Mouse (Mus musculus): Measurements from ENCODE around the gene Anapc2. TPM values are rescaled to one million over a fixed set of nuclear protein-coding genes. Genes with fewer than 3 reads are reported as not detected.

The Anapc2 gene
- total and polyA plus RNA-seq, 2 experiments from 2014 or later, result 37.9 to 108 TPM

DNA sequence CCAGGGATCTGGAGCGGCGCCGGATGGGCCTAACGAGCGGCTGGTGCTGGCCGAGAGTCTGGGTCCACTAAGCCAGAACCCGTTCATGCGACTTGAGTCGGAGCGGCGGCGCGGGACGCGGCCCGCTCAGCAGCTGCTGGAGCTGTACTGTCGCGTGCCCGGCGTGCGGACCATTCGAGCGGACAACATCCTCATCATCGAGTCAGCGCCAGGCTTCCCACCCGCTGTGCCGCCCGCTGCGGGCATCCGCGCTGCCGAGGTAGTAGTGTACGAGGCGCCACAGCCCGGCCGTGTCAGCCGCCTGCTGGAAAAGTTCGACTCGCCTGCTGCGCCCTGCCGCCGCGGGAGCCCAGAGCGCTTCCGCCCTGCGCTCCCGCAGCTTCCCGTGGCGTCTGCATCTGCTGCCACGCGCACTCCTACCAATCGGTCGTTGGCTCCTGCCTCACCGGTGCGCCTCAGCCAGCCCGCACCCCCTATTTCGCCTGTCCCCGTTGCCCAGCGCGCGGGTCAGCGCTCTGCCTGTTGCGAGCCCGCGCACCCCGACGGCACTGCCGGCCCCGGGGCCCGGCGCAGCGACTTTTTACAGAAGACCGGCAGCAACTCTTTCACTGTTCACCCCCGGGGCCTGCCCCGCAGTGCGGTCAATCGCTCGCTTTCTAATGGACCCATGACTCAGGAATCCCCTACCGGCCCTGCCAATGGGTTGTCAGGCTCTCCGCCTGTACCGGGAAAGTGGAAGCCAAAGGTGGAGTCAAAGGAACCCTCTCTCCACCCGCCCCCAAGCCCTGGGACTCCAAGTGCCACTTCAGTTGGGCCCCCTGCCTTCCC lies 9.3 kb upstream of the Anapc2 start:
- DNase-seq (peak; percentile 56), ATAC-seq (peak; percentile 11)

DNA sequence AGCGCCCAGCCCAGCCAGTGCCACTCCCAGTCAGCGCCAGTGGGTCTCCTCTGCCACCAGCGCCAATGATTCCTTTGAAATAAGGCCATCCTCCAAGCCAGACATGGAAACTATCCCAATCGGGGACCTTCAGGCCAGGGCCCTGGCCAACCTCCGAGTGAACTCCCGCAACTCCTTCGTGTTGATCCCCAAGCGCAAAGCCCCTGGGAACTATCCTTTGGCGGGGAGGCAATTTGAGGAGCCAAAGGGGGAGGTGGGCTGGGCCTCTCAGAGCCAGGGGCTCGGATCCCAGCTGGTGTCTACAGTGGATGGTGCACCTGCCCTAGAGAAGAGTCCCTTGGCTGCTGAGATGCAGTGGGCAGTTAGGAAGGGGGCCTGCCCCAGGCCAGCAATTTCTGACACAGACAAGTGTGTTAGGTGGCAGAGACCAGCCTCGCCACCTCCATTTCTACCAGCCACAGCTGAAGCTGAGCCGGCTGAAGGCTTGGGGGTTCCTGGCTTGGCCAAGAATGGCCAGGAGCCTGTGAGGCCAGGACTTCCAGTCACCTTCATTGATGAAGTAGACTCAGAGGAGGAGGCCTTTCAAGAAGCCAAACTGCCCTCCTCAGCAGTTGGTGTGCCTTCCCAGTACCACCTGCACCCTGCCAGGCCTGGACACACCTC lies 8.5 kb upstream of the Anapc2 start:
- no peak for ATAC-seq

More for the DNA sequence above, 9.3 kb upstream of the Anapc2 start:
- TF ChIP-seq CTCF (IDR thresholded peaks at IDR 0.05; ENCODE audit: low read depth), result no peak; the same call in 1 of the 2 replicates
- Histone ChIP-seq H3K27ac (ENCODE audit: low read depth, low read length) (peak overlapping the region; percentile 54; the same call in 1 of the 2 replicates), H3K36me3 (ENCODE audit: insufficient read depth) (peaks cover 2% of the 10 kb centered on the region; the same call in 1 of the 2 replicates), H3K9ac (peak overlapping the region; percentile 66), H3K27me3 (ENCODE audit: insufficient read depth, low read length) (no peaks in the 10 kb centered on the region), H3K9me3 (ENCODE audit: low read length) (no peaks in the 10 kb centered on the region), H3K4me3 (ENCODE audit: low read depth, low read length) (peak overlapping the region; percentile 76), H3K4me1 (ENCODE audit: insufficient read depth) (peaks cover 33% of the 10 kb centered on the region), H3K4me2 (ENCODE audit: low read depth) (peak overlapping the region; percentile 91)
- 3% methylated on average over 82 of the region's 82 CpGs for WGBS

DNA sequence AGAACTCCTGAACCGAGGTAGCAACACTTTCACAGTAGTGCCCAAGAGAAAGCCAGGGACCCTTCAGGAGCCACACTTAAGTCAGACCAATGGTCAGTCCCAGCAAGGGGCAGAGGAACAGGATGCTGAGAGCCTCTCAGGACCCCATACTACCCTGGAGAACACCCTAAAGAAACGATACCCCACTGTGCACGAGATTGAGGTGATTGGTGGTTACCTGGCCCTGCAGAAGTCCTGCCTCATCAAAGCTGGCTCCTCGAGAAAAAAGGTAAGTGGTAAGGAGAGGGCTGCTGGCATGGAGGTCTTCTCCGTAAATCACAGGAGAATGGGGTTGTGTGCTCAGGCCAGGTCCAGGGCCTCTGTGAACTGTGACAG lies 8.0 kb upstream of the Anapc2 start:
- no peaks in the 10 kb centered on the region for H3K9me3 ChIP-seq (ENCODE audit: low read length)
- H3K36me3 ChIP-seq (ENCODE audit: insufficient read depth), result peaks cover 9% of the 10 kb centered on the region
- no peak for TF ChIP-seq CTCF (IDR thresholded peaks at IDR 0.05; ENCODE audit: low read depth)
- H3K27ac ChIP-seq (ENCODE audit: low read depth, low read length), result no peak overlapping the region
- H3K27me3 ChIP-seq (ENCODE audit: insufficient read depth, low read length), result no peaks in the 10 kb centered on the region
- WGBS, result 82% methylated on average over 5 of the region's 5 CpGs
- no peak overlapping the region; the same call in 1 of the 2 replicates for H3K9ac ChIP-seq
- no peak for ATAC-seq
- H3K4me2 ChIP-seq (ENCODE audit: low read depth), result peak overlapping the region; percentile 91
- peaks cover 33% of the 10 kb centered on the region for H3K4me1 ChIP-seq (ENCODE audit: insufficient read depth)
- no peak for DNase-seq
- no peak overlapping the region for H3K4me3 ChIP-seq (ENCODE audit: low read depth, low read length)

More for the DNA sequence above, 8.5 kb upstream of the Anapc2 start:
- Histone ChIP-seq H3K4me1 (ENCODE audit: insufficient read depth) (peaks cover 33% of the 10 kb centered on the region), H3K36me3 (ENCODE audit: insufficient read depth) (peaks cover 4% of the 10 kb centered on the region; the same call in 1 of the 2 replicates), H3K27me3 (ENCODE audit: insufficient read depth, low read length) (no peaks in the 10 kb centered on the region), H3K27ac (ENCODE audit: low read depth, low read length) (no peak overlapping the region), H3K9me3 (ENCODE audit: low read length) (no peaks in the 10 kb centered on the region), H3K4me2 (ENCODE audit: low read depth) (peak overlapping the region; percentile 91), H3K9ac (peak overlapping the region; percentile 66), H3K4me3 (ENCODE audit: low read depth, low read length) (peak overlapping the region; percentile 76)
- TF ChIP-seq CTCF (IDR thresholded peaks at IDR 0.05; ENCODE audit: low read depth), result no peak
- 21% methylated on average over 12 of the region's 12 CpGs for WGBS
- no peak for DNase-seq

DNA sequence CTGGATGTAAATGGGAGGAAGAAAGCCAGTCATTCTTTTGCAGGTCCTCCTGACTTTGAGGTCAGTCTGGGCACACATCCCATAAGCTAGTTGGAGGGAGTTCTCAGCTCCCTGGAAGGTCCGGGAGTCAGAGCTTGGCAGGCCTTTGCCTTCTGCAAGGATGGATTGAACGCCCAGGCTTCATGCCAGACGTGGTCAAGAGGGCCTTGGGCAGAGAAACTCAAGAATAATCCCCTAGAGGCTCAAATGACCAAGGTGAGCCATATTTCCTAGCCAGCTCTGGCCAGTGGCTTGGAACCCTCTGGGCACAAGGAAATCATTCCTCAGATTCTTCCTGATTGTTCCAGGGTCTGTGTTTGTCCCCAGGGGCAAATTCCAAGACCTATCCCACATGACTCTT lies 7.4 kb upstream of the Anapc2 start:
- Histone ChIP-seq H3K9me3 (ENCODE audit: low read length) (no peaks in the 10 kb centered on the region), H3K4me2 (ENCODE audit: low read depth) (peak overlapping the region; percentile 91), H3K9ac (no peak overlapping the region; the same call in 1 of the 2 replicates), H3K4me1 (ENCODE audit: insufficient read depth) (peaks cover 33% of the 10 kb centered on the region), H3K4me3 (ENCODE audit: low read depth, low read length) (no peak overlapping the region), H3K27ac (ENCODE audit: low read depth, low read length) (no peak overlapping the region), H3K36me3 (ENCODE audit: insufficient read depth) (peaks cover 13% of the 10 kb centered on the region), H3K27me3 (ENCODE audit: insufficient read depth, low read length) (no peaks in the 10 kb centered on the region)
- no peak for ATAC-seq
- WGBS, result 51% methylated on average over 3 of the region's 3 CpGs
- TF ChIP-seq CTCF (IDR thresholded peaks at IDR 0.05; ENCODE audit: low read depth), result no peak
- DNase-seq, result no peak

DNA sequence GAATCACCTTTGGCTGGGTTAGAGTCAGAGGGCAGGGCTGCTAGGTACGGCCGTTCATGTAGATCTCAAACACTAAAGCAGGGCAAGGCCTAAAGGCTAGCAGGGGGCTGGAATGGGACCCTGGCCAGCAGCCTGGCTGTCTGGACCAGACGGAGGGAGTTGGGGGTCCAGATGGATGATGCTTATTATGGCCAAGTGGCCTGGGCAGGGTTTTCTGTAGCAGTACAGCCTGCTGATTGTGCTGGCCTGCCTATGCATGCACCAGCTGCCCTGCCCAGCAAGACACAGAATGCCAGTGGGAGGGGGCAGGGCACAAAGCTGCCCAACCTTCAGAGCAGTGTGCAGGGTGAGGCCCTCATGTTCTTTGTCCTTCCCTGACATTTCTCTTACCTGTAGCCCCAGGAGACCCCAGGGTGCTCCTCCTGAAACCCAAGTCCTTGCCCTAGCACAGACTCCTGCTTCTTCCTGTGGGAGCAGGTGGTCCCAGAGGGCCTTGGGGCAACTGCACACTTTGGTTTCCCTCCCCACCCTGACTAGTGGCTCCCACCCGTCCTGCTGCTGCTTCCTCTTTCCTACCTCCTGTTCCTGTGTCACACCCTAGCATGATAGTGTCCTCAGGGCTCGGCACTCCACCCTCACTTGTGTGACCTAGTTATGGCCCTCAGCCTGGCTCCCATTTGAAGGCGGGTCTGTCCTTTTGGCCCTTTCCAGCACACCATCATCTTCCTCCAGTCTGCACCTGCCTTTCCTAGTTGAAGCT lies 6.2 kb upstream of the Anapc2 start:
- Histone ChIP-seq H3K27ac (ENCODE audit: low read depth, low read length) (peak overlapping the region; percentile 16; the same call in 1 of the 2 replicates), H3K9me3 (ENCODE audit: low read length) (no peaks in the 10 kb centered on the region), H3K27me3 (ENCODE audit: insufficient read depth, low read length) (no peaks in the 10 kb centered on the region), H3K4me2 (ENCODE audit: low read depth) (peak overlapping the region; percentile 35), H3K9ac (peak overlapping the region; percentile 35), H3K4me1 (ENCODE audit: insufficient read depth) (peaks cover 36% of the 10 kb centered on the region), H3K36me3 (ENCODE audit: insufficient read depth) (peaks cover 25% of the 10 kb centered on the region), H3K4me3 (ENCODE audit: low read depth, low read length) (0 out of 2 replicates have a peak overlapping the region, but pooled peaks have one; percentile 5)
- no peak for TF ChIP-seq CTCF (IDR thresholded peaks at IDR 0.05; ENCODE audit: low read depth)
- 51% methylated on average over 6 of the region's 6 CpGs for WGBS
- DNase-seq, result no peak
- ATAC-seq, result no peak

DNA sequence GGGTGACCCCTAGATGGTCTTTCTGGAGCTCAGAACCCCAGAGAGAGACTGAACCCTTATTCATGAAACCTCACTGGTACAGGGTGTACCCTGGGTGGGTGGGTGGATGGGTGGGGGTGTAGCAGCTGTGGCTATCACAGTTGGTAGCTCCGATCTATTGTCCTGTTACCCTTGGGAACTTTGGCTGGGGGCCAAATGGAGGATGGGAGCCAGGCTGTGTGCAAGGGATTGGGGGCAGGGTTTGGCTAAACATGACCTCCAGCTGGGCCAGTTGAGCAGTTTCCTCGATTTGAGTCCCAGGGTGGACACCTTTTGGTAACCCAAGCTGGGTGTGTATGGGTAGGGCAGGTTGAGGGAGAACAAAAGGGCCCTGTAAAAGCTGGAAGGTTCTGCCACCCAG lies 5.6 kb upstream of the Anapc2 start:
- H3K36me3 ChIP-seq (ENCODE audit: insufficient read depth), result peaks cover 25% of the 10 kb centered on the region
- WGBS, result 22% methylated on average over 2 of the region's 2 CpGs
- H3K27ac ChIP-seq (ENCODE audit: low read depth, low read length), result 0 out of 2 replicates have a peak overlapping the region, but pooled peaks have one; percentile 16
- TF ChIP-seq CTCF (IDR thresholded peaks at IDR 0.05; ENCODE audit: low read depth), result no peak
- DNase-seq (no peak), ATAC-seq (no peak)
- H3K4me2 ChIP-seq (ENCODE audit: low read depth), result peak overlapping the region; percentile 35
- no peak overlapping the region for H3K9ac ChIP-seq
- H3K4me3 ChIP-seq (ENCODE audit: low read depth, low read length), result no peak overlapping the region
- no peaks in the 10 kb centered on the region for H3K27me3 ChIP-seq (ENCODE audit: insufficient read depth, low read length)
- H3K9me3 ChIP-seq (ENCODE audit: low read length), result no peaks in the 10 kb centered on the region
- peaks cover 42% of the 10 kb centered on the region for H3K4me1 ChIP-seq (ENCODE audit: insufficient read depth)
